Mouse (Mus musculus): ENCODE measurements around the gene Baz1b.
A peak's percentile ranks its signal among the peaks of the same experiment; 100 is the strongest.

The Baz1b gene

DNA sequence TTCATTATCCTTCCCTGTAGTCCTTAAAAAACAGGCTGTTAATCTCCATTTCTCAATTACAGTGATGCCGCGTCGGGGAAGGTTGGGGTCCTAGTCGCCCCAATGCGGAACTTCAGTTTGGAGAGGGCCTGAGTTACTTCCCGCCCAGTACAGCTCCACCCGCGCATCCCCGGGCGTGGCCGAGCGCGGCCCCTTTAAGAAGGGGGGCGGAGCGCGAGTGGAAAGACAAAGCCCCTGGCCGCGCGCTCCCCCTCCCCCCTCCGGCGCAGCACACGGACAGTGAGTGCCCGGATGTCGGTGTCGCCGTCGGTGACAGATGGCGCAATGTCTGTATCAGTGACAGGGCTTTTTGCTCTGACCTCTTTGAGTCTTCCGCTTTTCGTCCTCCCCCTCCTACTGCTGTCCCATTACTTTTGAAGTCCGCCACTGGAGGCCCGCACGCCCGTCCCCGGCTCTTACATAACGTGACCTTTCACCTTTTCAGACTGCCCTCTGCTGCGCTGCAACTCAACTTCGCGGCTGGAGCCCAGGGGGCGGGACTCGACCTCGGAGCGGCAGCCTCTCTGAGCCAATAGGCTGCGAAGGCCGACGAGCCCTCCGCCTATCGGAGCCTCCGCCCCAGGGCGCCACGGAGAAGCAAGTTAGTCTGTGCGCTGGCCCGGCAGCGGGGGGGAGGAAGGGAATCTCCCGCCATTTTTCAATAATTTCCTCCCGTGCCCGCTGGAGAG lies at the start of gene Baz1b:
Gene Baz1b (plus strand): TSS at position 644 of the 728 bp plus-strand sequence.
- peak; percentile 99 for DNase-seq (ENCODE audit: inconsistent age in 2 of 2, low spot score in 1 of 2)

DNA sequence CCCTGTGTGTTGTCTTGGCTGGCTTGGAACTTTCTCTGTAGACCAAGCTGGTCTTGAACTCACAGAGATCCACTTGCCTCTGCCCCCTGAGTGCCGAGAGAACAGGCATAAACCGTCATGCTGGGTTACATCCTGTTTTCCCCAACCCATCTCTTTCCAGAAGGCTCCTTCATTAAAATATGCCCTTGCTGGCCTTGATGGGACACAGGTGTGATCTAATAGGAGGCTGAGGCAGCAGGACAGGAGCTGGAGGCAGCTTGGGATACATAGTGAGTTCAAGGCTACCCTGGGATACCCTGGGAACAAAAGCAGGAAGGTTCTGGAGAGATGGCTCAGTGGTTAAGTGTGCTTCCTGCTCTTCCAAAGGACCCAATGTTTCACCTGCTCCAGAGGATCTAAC lies 47.2 kb upstream of the Baz1b start:
- DNase-seq (ENCODE audit: inconsistent age in 2 of 2, low spot score in 1 of 2): no peak

DNA sequence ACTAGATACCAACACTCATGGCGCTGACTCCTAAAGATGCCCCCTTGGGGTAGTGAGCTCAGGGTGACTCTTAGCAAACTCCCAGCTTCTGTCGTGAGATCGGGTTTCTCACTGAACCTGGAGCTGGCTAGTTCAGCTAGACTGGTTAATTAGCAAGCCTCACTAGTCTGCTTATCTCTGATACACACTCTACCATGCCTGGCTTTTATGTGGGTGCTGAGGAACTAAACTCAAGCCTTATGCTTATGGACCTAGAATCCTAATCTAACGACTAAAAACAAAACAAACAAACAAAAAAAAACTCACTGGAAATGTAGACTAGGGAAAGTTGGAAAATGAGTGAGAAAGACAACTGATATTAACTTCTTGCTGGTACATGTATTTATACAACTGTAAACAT lies 42.6 kb upstream of the Baz1b start:
- DNase-seq (ENCODE audit: inconsistent age in 2 of 2, low spot score in 1 of 2): no peak

GRCm38 (mm10) chr5:135145532-135145931 lies 41.5 kb upstream of the Baz1b start:
- DNase-seq (ENCODE audit: inconsistent age in 2 of 2, low spot score in 1 of 2): no peak

DNA sequence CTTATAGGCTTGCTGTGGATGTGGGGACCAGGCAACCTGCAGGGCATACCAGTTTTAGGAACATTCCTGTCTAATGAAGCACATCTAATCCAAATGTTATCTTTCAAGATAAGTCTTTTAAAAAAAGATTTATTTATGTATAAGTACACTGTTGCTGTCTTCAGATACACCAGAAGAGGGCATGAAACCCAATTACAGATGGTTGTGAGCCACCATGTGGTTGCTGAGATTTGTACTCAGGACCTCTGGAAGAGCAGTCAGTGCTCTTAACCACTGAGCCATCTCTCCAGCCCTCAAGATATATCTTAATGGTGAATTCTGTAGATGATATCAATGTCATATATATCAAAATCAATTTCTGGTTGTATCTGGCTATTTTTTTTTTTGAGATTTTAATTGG lies 41.1 kb upstream of the Baz1b start:
- DNase-seq (ENCODE audit: inconsistent age in 2 of 2, low spot score in 1 of 2): no peak

DNA sequence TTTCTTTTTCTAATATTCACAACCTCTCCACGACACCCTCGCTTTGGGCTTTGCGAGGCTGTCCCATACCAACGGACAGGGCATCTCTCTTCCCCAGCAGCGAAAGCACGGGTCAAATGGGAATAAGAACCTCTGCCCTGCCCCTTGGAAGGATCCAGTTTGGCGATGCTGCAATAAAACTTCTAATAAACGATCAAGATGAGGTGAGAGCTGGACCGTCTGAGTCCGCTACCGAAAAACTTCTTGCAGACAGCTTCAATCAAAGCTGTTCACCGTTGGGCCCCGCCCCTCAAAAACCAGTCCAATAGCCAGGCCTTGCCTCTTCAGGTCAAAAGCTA lies 38.4 kb upstream of the Baz1b start:
- DNase-seq (ENCODE audit: inconsistent age in 2 of 2, low spot score in 1 of 2): no peak

DNA sequence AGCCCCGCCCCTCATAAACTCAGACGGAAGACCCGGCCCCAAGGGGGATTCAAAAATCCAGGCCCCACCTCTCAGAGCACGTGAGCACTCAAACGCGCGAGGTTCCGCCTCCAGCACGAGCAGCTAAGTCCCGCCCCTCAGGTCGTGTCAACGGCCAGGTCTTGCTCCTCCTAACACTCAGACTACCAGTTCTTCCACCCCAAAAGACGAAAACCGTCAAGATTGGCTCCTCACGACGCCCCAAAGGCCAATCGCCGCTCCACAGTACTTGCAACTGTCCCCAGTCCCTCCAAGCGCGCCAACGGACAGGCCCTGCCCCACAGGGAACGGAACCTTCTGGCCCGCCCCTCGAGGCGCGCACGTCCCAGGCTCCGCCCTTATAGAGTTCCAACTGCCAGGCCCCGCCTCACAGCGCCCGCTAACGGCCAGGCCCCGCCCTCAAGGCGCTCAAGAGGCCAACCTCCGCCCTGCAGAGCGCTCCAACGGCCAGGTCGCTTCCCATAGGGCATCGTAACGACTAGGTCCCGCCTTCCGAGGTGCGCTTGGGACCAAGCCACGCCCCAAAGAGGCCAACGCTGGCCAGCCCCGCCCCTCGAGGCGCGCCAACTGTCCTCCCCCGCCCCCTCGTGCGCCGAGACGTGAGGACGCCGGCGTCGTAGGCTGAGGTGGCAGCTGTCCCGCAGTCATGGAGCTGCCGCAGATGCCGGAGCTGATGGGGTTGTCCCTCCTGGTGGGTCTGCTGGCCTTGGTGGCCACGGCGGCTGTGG lies 37.8 kb upstream of the Baz1b start, which contains the start of gene Tbl2:
Gene Tbl2 (plus strand): TSS at position 605 of the 767 bp plus-strand sequence.
- DNase-seq (ENCODE audit: inconsistent age in 2 of 2, low spot score in 1 of 2): peak; percentile 100

GRCm38 (mm10) chr5:135149820-135150178 lies 37.3 kb upstream of the Baz1b start:
- DNase-seq (ENCODE audit: inconsistent age in 2 of 2, low spot score in 1 of 2): no peak

- DNase-seq (ENCODE audit: inconsistent age in 2 of 2, low spot score in 1 of 2): no peak
Observed at GRCm38 (mm10) chr5:135156496-135156895, 30.6 kb upstream of the Baz1b start.

DNA sequence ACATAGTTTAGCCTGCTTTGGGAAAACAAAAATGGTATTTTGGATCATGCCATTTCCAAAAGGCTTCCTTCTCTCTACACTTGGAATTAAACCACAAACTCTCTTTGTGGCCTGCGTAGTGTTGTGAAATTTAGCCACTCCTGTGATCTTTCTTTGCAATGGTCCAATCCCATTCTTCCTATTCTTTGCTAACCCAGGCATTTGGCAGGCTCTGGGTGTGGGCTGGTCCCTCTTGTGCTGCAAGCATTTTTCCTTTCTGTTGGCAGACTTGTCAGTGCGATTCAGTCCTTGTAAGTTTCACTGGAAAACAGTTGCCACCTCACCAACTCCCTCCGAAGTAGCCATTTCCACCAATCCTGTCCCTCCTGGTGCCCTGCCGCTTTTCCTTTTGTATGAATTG lies 25.8 kb upstream of the Baz1b start:
- DNase-seq (ENCODE audit: inconsistent age in 2 of 2, low spot score in 1 of 2): peak in 1 of 2 experiments; percentile 69

GRCm38 (mm10) chr5:135161650-135162049 lies 25.4 kb upstream of the Baz1b start:
- DNase-seq (ENCODE audit: inconsistent age in 2 of 2, low spot score in 1 of 2): no peak

GRCm38 (mm10) chr5:135162361-135162760 lies 24.7 kb upstream of the Baz1b start:
- no peak for DNase-seq (ENCODE audit: inconsistent age in 2 of 2, low spot score in 1 of 2)

- no peak for DNase-seq (ENCODE audit: inconsistent age in 2 of 2, low spot score in 1 of 2)
Observed at GRCm38 (mm10) chr5:135162821-135163220, 24.2 kb upstream of the Baz1b start.

DNA sequence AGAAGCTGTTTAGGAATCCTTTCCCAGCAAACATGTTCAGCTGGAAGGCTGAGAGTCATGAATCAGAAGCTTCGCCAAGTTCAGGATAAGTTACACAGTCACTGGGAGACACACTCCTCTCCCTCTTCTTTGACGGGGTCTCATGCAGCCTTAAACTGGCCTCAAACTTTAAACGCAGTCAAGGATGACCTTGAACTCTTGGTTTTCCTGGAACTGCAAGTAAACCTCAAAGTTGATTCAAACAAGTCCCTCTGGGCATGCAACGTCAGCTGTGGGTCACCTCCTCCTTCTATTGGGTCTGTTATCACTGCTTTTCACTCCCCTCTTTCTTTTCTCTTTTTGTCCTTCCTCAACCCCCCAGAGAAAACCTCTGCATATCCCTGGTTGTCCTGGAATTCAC lies 20.2 kb upstream of the Baz1b start:
- DNase-seq (ENCODE audit: inconsistent age in 2 of 2, low spot score in 1 of 2): peak in 1 of 2 experiments; percentile 67

DNA sequence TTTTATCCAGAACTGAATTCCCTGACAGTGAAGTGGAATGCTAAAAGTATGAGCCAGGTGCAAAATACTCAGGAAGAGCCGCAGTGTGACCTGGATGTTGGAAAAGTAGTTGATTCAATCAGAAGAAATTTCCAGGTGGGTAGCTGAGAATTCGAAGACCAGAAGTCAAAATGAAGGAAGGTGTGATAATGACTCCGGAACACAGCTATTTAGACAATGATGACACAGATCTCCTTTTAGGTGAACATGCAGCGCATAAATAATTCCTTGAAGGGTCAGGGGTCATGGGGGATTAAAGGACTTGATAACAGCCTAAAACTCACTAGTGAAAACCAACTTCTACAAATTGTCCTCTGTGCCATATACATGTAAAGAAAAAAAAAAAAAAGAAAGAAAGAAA lies 19.6 kb upstream of the Baz1b start:
- DNase-seq (ENCODE audit: inconsistent age in 2 of 2, low spot score in 1 of 2): peak in 1 of 2 experiments; percentile 51

- DNase-seq (ENCODE audit: inconsistent age in 2 of 2, low spot score in 1 of 2): peak; percentile 99
Observed at GRCm38 (mm10) chr5:135168063-135169062, 18.7 kb upstream of the Baz1b start, which contains the start of gene Bcl7b. Gene Bcl7b, plus strand, starts transcription at chr5:135168283.

DNA sequence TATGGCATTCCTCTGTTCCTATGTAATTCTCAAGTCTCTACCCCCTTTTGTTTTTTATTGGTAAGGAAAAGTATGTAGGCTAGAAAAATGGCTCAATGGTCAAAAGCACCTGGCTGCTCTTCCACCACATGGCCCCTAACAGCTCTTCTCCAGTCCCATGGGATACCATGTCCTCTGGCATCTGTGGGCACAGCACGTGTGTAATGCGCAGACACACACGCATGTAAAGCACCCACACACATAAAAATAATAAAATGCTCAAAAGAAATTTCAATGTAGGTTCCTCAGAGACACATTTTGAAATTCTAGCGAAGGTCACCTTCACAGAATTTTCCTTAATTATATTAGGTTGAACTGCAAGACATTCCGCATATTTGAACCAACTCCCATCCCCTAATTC lies 17.6 kb upstream of the Baz1b start:
- DNase-seq (ENCODE audit: inconsistent age in 2 of 2, low spot score in 1 of 2): no peak

GRCm38 (mm10) chr5:135171688-135172220 lies 15.3 kb upstream of the Baz1b start:
- DNase-seq (ENCODE audit: inconsistent age in 2 of 2, low spot score in 1 of 2): no peak

DNA sequence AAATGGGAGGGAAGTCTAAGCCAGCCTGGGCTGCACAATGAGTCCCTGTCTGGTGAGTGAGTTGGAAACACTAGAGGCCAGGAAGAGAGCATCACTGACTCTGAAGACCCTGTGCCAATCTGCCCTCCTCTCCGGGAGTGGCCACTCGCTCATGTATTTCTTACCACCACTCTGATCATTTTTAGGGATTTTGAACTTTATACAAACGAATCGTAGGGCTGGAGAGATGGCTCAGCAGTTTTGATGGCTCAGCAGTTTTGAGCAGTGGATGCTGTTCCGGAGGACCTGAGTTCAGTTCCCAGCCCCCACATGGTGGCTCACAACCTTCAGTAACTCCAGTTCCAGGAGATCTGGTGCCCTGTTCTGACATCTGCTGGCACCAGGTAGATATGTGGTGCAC lies 14.1 kb upstream of the Baz1b start:
- no peak for DNase-seq (ENCODE audit: inconsistent age in 2 of 2, low spot score in 1 of 2)

- DNase-seq (ENCODE audit: inconsistent age in 2 of 2, low spot score in 1 of 2): no peak
Observed at GRCm38 (mm10) chr5:135175086-135175485, 12.0 kb upstream of the Baz1b start.

DNA sequence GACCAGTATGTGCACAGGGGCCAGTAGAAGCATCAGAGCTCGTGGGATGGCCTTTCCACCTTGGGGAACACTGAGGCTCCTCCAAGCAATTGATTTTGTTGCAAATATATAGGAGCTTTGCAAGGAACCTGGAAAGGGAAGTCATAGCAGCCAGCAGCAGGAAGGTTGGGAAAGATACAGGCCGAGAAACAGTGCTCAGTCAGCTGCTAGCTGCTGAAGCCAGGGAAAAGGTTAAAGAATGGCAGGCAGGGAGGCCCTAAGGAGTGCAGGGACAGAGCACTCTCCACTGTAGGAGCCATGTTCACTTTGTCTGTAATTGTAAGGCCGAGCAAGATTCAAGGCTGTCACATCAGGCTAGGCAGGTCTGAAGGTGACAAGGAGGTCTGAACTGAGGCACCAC lies 8.5 kb upstream of the Baz1b start:
- DNase-seq (ENCODE audit: inconsistent age in 2 of 2, low spot score in 1 of 2): no peak

All from adrenal gland, adult (tissue).